Mouse (Mus musculus) kidney, adult 11 months (tissue): ENCODE data around the gene Tpo.

ENCODE experiments used
- DNase-seq: peaks from one replicate; pipeline ENCODE4 v3.0.0; 2022

Tpo gene

GRCm38 (mm10) chr12:30076316-30076715, 56.1 kb downstream of the Tpo start:
- no peak for DNase-seq

GRCm38 (mm10) chr12:30069321-30069720, 63.1 kb downstream of the Tpo start:
- peak; percentile 9 for DNase-seq

- DNase-seq = no peak
These were observed 64.6 kb downstream of the Tpo start for GRCm38 (mm10) chr12:30067806-30068205.

- no peak for DNase-seq
These were observed 70.3 kb downstream of the Tpo start for GRCm38 (mm10) chr12:30062118-30062505.

- no peak for DNase-seq
These were observed 70.8 kb downstream of the Tpo start for GRCm38 (mm10) chr12:30061503-30062117.

- DNase-seq = no peak
These were observed 74.4 kb downstream of the Tpo start for GRCm38 (mm10) chr12:30058044-30058443.

- no peak for DNase-seq
These were observed 77.5 kb downstream of the Tpo start for GRCm38 (mm10) chr12:30054761-30055540.

- DNase-seq = peak; percentile 14
These were observed 82.2 kb downstream of the Tpo start for GRCm38 (mm10) chr12:30050235-30050634.

- DNase-seq = no peak
These were observed 82.6 kb downstream of the Tpo start for GRCm38 (mm10) chr12:30049818-30050217.

GRCm38 (mm10) chr12:30048848-30049247, 83.6 kb downstream of the Tpo start:
- DNase-seq = no peak

- no peak for DNase-seq
These were observed 92.3 kb downstream of the Tpo start for GRCm38 (mm10) chr12:30040150-30040549.

- peak; percentile 33 for DNase-seq
These were observed 92.9 kb downstream of the Tpo start for GRCm38 (mm10) chr12:30039565-30039964.

- no peak for DNase-seq
These were observed 95.8 kb downstream of the Tpo start for GRCm38 (mm10) chr12:30036569-30037055.

- DNase-seq = no peak
These were observed 96.4 kb downstream of the Tpo start for GRCm38 (mm10) chr12:30035841-30036568.

GRCm38 (mm10) chr12:30035406-30035805, 97.0 kb downstream of the Tpo start:
- no peak for DNase-seq

- DNase-seq = no peak
These were observed 97.7 kb downstream of the Tpo start for GRCm38 (mm10) chr12:30034681-30035080.

- DNase-seq = no peak
These were observed 101.9 kb downstream of the Tpo start for GRCm38 (mm10) chr12:30030571-30030970.

GRCm38 (mm10) chr12:30029111-30029510, 103.3 kb downstream of the Tpo start:
- DNase-seq = no peak

- DNase-seq = no peak
These were observed 104.6 kb downstream of the Tpo start for GRCm38 (mm10) chr12:30027721-30028340.

GRCm38 (mm10) chr12:30024264-30024825, 108.1 kb downstream of the Tpo start:
- DNase-seq = no peak

GRCm38 (mm10) chr12:30023491-30023890, 108.9 kb downstream of the Tpo start:
- DNase-seq = peak; percentile 49

- DNase-seq = no peak
These were observed 112.0 kb downstream of the Tpo start for GRCm38 (mm10) chr12:30020447-30020846.

GRCm38 (mm10) chr12:30017131-30017530, 115.3 kb downstream of the Tpo start:
- no peak for DNase-seq
